Mouse (Mus musculus) intestine, embryonic 14.5 days (tissue): Measurements from ENCODE around the gene Dzip1l. TPM values are rescaled to one million over a fixed set of nuclear protein-coding genes. Genes with fewer than 3 reads are reported as not detected.
A peak's percentile ranks its signal among the peaks of the same experiment; 100 is the strongest.
"Not testable (repeated sequence)": the region's sequence is repeated elsewhere in the genome, so short reads cannot be mapped to it uniquely, and the experiment has no call there.

Experiments used
- ATAC-seq: fragments of 200-750 bp; cut with Nextera tagmentation; replicated peaks from 2 replicates; pipeline ENCODE4 v1.8.0; 2017; ENCODE audit warnings: low read depth, moderate number of reproducible peaks, moderate TSS enrichment, moderate library complexity; ENCODE audit not compliant: low FRiP score, low TSS enrichment
- DNase-seq: peaks from one replicate; pipeline ENCODE4 v3.0.0-alpha.2; 2018; ENCODE audit warnings: low spot score
- H3K27ac ChIP-seq: fragments of 300-500 bp; sonication (generic); 2 replicates; pipeline ENCODE4 v1.5.1; 2014; ENCODE audit warnings: low read depth, mild to moderate bottlenecking, control low read depth
- H3K27me3 ChIP-seq: fragments of 300-500 bp; sonication (generic); replicated peaks from 2 replicates; pipeline ENCODE4 v1.6.1; 2014; ENCODE audit warnings: low read length, control low read depth; ENCODE audit not compliant: control insufficient read depth, insufficient read depth
- H3K36me3 ChIP-seq: fragments of 300-500 bp; sonication (generic); 2 replicates; pipeline ENCODE4 v1.6.1; 2014; ENCODE audit warnings: low read length, control low read depth; ENCODE audit not compliant: control insufficient read depth, insufficient read depth
- H3K4me1 ChIP-seq: fragments of 300-500 bp; sonication (generic); replicated peaks from 2 replicates; pipeline ENCODE4 v1.6.1; 2014; ENCODE audit warnings: low read length, control low read depth, mixed read lengths; ENCODE audit not compliant: control insufficient read depth, insufficient read depth
- H3K4me2 ChIP-seq: fragments of 300-500 bp; sonication (generic); 2 replicates; pipeline ENCODE4 v1.6.1; 2014; ENCODE audit warnings: low read length
- H3K4me3 ChIP-seq: fragments of 300-500 bp; sonication (generic); 2 replicates; pipeline ENCODE4 v1.5.1; 2014; ENCODE audit warnings: low read depth, low read length, control low read depth, mixed read lengths
- H3K9ac ChIP-seq: fragments of 300-500 bp; sonication (generic); 2 replicates; pipeline ENCODE4 v1.6.1; 2014; ENCODE audit warnings: mild to moderate bottlenecking, low read length
- H3K9me3 ChIP-seq: fragments of 300-500 bp; sonication (generic); 2 replicates; pipeline ENCODE4 v1.6.1; 2016; ENCODE audit warnings: low read length, control low read depth; ENCODE audit not compliant: control insufficient read depth
- WGBS: fragments of 180-500 bp; shearing (Covaris S2); extraction: QIAGEN DNeasy Blood & Tissue Kit; methylation state at CpG from one replicate; pipeline ENCODE4 v1.1.7; 2014; 5-methylcytosine and 5-hydroxymethylcytosine counted together
- polyA plus RNA-seq: library from polyadenylated mRNA; unstranded; fragments of >200 nt; fragmentation: Nextera tagmentation; extraction: Ambion mirVana; gene quantifications from 2 replicates; pipeline ENCODE4 v1.2.1, GENCODE M21; 2014

Dzip1l gene
- polyA plus RNA-seq: 14.3 and 15.1 TPM in 2 replicates

GRCm38 (mm10) chr9:99629281-99630011, at the start of gene Dzip1l:
Gene Dzip1l (plus strand): TSS chr9:99629496.
- Histone ChIP-seq H3K9ac (peak within 1 kb of the TSS; percentile 57), H3K36me3 (peaks cover 10% of the 10 kb centered on the region; the same call in 1 of the 2 replicates), H3K4me3 (peak within 1 kb of the TSS; percentile 60), H3K4me1 (peaks cover 17% of the 10 kb centered on the region; the same call in 1 of the 2 replicates), H3K27ac (peak within 1 kb of the TSS; percentile 87), H3K4me2 (peak within 1 kb of the TSS; percentile 66), H3K9me3 (no peaks in the 10 kb centered on the region), H3K27me3 (no peaks in the 10 kb centered on the region)
- WGBS: under 1% methylated on average over 44 of the region's 44 CpGs
- peak; percentile 89 for DNase-seq
- peak; percentile 88 for ATAC-seq

- Histone ChIP-seq H3K4me1 (peaks cover 6% of the 10 kb centered on the region; the same call in 1 of the 2 replicates), H3K4me2 (no peak overlapping the region), H3K27ac (no peak overlapping the region), H3K4me3 (no peak overlapping the region), H3K9me3 (no peaks in the 10 kb centered on the region), H3K9ac (no peak overlapping the region), H3K36me3 (peaks cover 50% of the 10 kb centered on the region), H3K27me3 (no peaks in the 10 kb centered on the region)
- DNase-seq (no peak), ATAC-seq (no peak)
- WGBS: 45% methylated on average over 2 of the region's 2 CpGs
Measured at GRCm38 (mm10) chr9:99580655-99581054, 48.6 kb upstream of the Dzip1l start.

GRCm38 (mm10) chr9:99587505-99588202, 41.6 kb upstream of the Dzip1l start:
- H3K9ac ChIP-seq: no peak overlapping the region
- H3K27me3 ChIP-seq: no peaks in the 10 kb centered on the region
- H3K27ac ChIP-seq: no peak overlapping the region
- H3K36me3 ChIP-seq: peaks cover 25% of the 10 kb centered on the region
- no peak overlapping the region for H3K4me3 ChIP-seq
- H3K4me2 ChIP-seq: no peak overlapping the region
- ATAC-seq (0 out of 2 replicates have a peak, but pooled peaks have one; percentile 53), DNase-seq (peak; percentile 78)
- H3K9me3 ChIP-seq: no peaks in the 10 kb centered on the region
- WGBS: 26% methylated on average over 8 of the region's 8 CpGs
- H3K4me1 ChIP-seq: no peaks in the 10 kb centered on the region

- H3K4me3 ChIP-seq: no peak overlapping the region
- H3K9ac ChIP-seq: no peak overlapping the region
- H3K27me3 ChIP-seq: no peaks in the 10 kb centered on the region
- H3K27ac ChIP-seq: no peak overlapping the region
- no peak overlapping the region for H3K4me2 ChIP-seq
- H3K9me3 ChIP-seq: no peaks in the 10 kb centered on the region
- no peaks in the 10 kb centered on the region for H3K4me1 ChIP-seq
- WGBS: 79% methylated on average over 8 of the region's 8 CpGs
- no peak for ATAC-seq
- no peak for DNase-seq
- no peaks in the 10 kb centered on the region for H3K36me3 ChIP-seq
Measured at GRCm38 (mm10) chr9:99591144-99591543, 38.2 kb upstream of the Dzip1l start.

GRCm38 (mm10) chr9:99599127-99599526, 30.2 kb upstream of the Dzip1l start:
- H3K4me1 ChIP-seq, H3K27ac ChIP-seq, H3K4me3 ChIP-seq, H3K4me2 ChIP-seq, ATAC-seq, DNase-seq, H3K27me3 ChIP-seq, H3K9me3 ChIP-seq, H3K9ac ChIP-seq, H3K36me3 ChIP-seq: not testable (repeated sequence)
- 94% methylated on average over 6 of the region's 6 CpGs for WGBS

GRCm38 (mm10) chr9:99603566-99603965, 25.7 kb upstream of the Dzip1l start:
- no peaks in the 10 kb centered on the region for H3K27me3 ChIP-seq
- H3K36me3 ChIP-seq: no peaks in the 10 kb centered on the region
- no peak overlapping the region for H3K4me2 ChIP-seq
- ATAC-seq (no peak), DNase-seq (peak; percentile 18)
- no peak overlapping the region for H3K4me3 ChIP-seq
- WGBS: 64% methylated on average over 2 of the region's 2 CpGs
- no peak overlapping the region for H3K27ac ChIP-seq
- H3K4me1 ChIP-seq: no peaks in the 10 kb centered on the region
- H3K9ac ChIP-seq: no peak overlapping the region
- H3K9me3 ChIP-seq: no peaks in the 10 kb centered on the region

- H3K9me3 ChIP-seq: no peaks in the 10 kb centered on the region
- H3K27me3 ChIP-seq: no peaks in the 10 kb centered on the region
- H3K4me2 ChIP-seq: no peak within 1 kb of the TSS
- H3K4me1 ChIP-seq: no peaks in the 10 kb centered on the region
- ATAC-seq (no peak), DNase-seq (peak; percentile 9)
- no peak within 1 kb of the TSS for H3K9ac ChIP-seq
- H3K27ac ChIP-seq: no peak within 1 kb of the TSS
- no peaks in the 10 kb centered on the region for H3K36me3 ChIP-seq
- WGBS: 51% methylated on average over 2 of the region's 2 CpGs
- H3K4me3 ChIP-seq: no peak within 1 kb of the TSS
Measured at GRCm38 (mm10) chr9:99612202-99612601, 17.1 kb upstream of the Dzip1l start, which contains the start of gene A4gnt. Gene A4gnt (plus strand): TSS chr9:99612502.

GRCm38 (mm10) chr9:99619688-99620087, 9.6 kb upstream of the Dzip1l start:
- no peak for ATAC-seq
- no peak overlapping the region for H3K9ac ChIP-seq
- H3K4me1 ChIP-seq: no peaks in the 10 kb centered on the region
- no peaks in the 10 kb centered on the region for H3K9me3 ChIP-seq
- H3K27me3 ChIP-seq: no peaks in the 10 kb centered on the region
- no peak overlapping the region for H3K4me3 ChIP-seq
- WGBS: 92% methylated on average over 7 of the region's 8 CpGs
- H3K27ac ChIP-seq: no peak overlapping the region
- H3K36me3 ChIP-seq: no peaks in the 10 kb centered on the region
- DNase-seq: no peak
- H3K4me2 ChIP-seq: no peak overlapping the region
